7 mouse cellular contexts compared by ENCODE assay signal in genomic region chr3:65829230-65829629, GRCm38 (mm10).
A peak's percentile ranks its signal among the peaks of the same experiment; 100 is the strongest.
DNase-seq lines count a peak whose midpoint lies in the region; ATAC-seq and TF ChIP-seq lines count a peak whose summit lies in the region.

No protein-coding gene starts in this region.

- no peak overlapping the region for H3K4me3 ChIP-seq in forebrain, embryonic 14.5 days (ENCODE audit: low read depth, low read length)
- no peak overlapping the region for H3K4me3 ChIP-seq in myocyte

- POLR2A ChIA-PET in Patski (lab: Charles Lee) = no interaction called here

- DNase-seq in Patski (ENCODE audit: low read depth, low spot score) = peak; percentile 57
- peak; percentile 80 for DNase-seq in brain, adult 2 months (ENCODE audit: low read depth, low spot score)
- DNase-seq in forebrain, embryonic 14.5 days (ENCODE audit: low spot score) = peak; percentile 89
- peak; percentile 72 to 75 for DNase-seq in heart, postnatal 36 days
- peak; percentile 34 for DNase-seq in layer of hippocampus, adult 9-11 months
- no peak for DNase-seq in thymus, postnatal 36 days

- CTCF ChIA-PET in Patski (lab: Charles Lee) = no interaction called here

- in situ Hi-C loops in Patski (cut with MboI; ENCODE audit: low pct_unique_long_range_greater_than_20kb) = no loop called here

- no peaks in the 10 kb centered on the region for H3K79me2 ChIP-seq in myocyte (ENCODE audit: control insufficient read depth, insufficient read depth)

- no peaks in the 10 kb centered on the region for H3K36me3 ChIP-seq in forebrain, embryonic 14.5 days (ENCODE audit: control insufficient read depth, insufficient read depth, low read length)
- no peaks in the 10 kb centered on the region for H3K36me3 ChIP-seq in myocyte (ENCODE audit: control insufficient read depth, insufficient read depth)

- ATAC-seq in Patski = peak; percentile 90
- ATAC-seq in forebrain, embryonic 14.5 days = peak; percentile 88

- TF ChIP-seq POLR2A in myocyte (IDR thresholded peaks at IDR 0.05; ENCODE audit: insufficient read length, low read depth) = no peak

- peaks cover 4% of the 10 kb centered on the region; the same call in 1 of the 2 replicates for H3K4me1 ChIP-seq in forebrain, embryonic 14.5 days (ENCODE audit: control insufficient read depth, insufficient read depth, low read length)

- no peak overlapping the region for H3ac ChIP-seq in myocyte (ENCODE audit: control insufficient read depth, insufficient read length)

- intact Hi-C loops in heart, postnatal 36 days (cut with DNase I) = no loop called here

- H3K9ac ChIP-seq in forebrain, embryonic 14.5 days (ENCODE audit: low read length) = no peak overlapping the region

- H3K27ac ChIP-seq in forebrain, embryonic 14.5 days (ENCODE audit: low read depth, low read length) = no peak overlapping the region

- H3K27me3 ChIP-seq in Patski (peaks cover 4% of the 10 kb centered on the region), myocyte (ENCODE audit: control insufficient read depth, insufficient read depth, insufficient read length) (no peaks in the 10 kb centered on the region)
- H3K27me3 ChIP-seq in forebrain, embryonic 14.5 days (replicated peaks; ENCODE audit: control insufficient read depth, insufficient read depth, low read length) = no peaks in the 10 kb centered on the region

- WGBS in forebrain, embryonic 14.5 days = 10% methylated on average over 7 of the region's 7 CpGs

- no peaks in the 10 kb centered on the region for H3K9me3 ChIP-seq in forebrain, embryonic 14.5 days (replicated peaks; ENCODE audit: control insufficient read depth, low read length)

- TF ChIP-seq CTCF in Patski (IDR thresholded peaks at IDR 0.05) = no peak

- H3K4me2 ChIP-seq in forebrain, embryonic 14.5 days (ENCODE audit: low read length) = no peak overlapping the region
- H3K4me2 ChIP-seq in myocyte (ENCODE audit: low read depth) = no peak overlapping the region

TF ChIP-seq in myocyte, 11 proteins besides CTCF, POLR2A, EP300 and RAD21:
- peak in 2 of 3 experiments; percentile 12 to 43 for TF ChIP-seq MYOD1 (IDR thresholded peaks at IDR 0.05; ENCODE audit: control insufficient read depth in 1 of 3, insufficient read length in 2 of 3, low read depth in 2 of 3)
- TF ChIP-seq TCF12 (IDR thresholded peaks at IDR 0.05; ENCODE audit: insufficient read depth, poor library complexity, severe bottlenecking) = no peak

Comparison
In these comparisons a context has a peak if more than half of its experiments do, and no peak if none do; other contexts are left out.
1. DNase-seq: peak in Patski (single experiment), brain, adult 2 months (single experiment), forebrain, embryonic 14.5 days (single experiment), heart, postnatal 36 days (2 of 2) and layer of hippocampus, adult 9-11 months (single experiment); none in thymus, postnatal 36 days (0 of 2).